Mouse (Mus musculus) C2C12 (cell line): ENCODE measurements around the gene Gstm6. TPM values are rescaled to one million over a fixed set of nuclear protein-coding genes. Genes with fewer than 3 reads are reported as not detected.
"Not testable (repeated sequence)": the region's sequence is repeated elsewhere in the genome, so short reads cannot be mapped to it uniquely, and the experiment has no call there.

Experiments used
- H3K27me3 ChIP-seq: one replicate; pipeline ENCODE4 v1.6.1; 2011; ENCODE audit not compliant: control insufficient read depth, insufficient read depth, insufficient read length
- H3K36me3 ChIP-seq: one replicate; pipeline ENCODE4 v1.6.1; 2011; ENCODE audit not compliant: control insufficient read depth, insufficient read depth
- H3K4me3 ChIP-seq: one replicate; pipeline ENCODE4 v1.5.1; 2011; ENCODE audit warnings: mild to moderate bottlenecking, control low read depth; ENCODE audit not compliant: poor library complexity, insufficient read depth, severe bottlenecking
- H3K79me2 ChIP-seq: one replicate; pipeline ENCODE4 v1.6.1; 2011; ENCODE audit not compliant: control insufficient read depth, insufficient read depth
- H3K79me3 ChIP-seq: one replicate; pipeline ENCODE4 v1.6.1; 2011; ENCODE audit warnings: low read depth, control low read depth
- H3ac ChIP-seq: one replicate; pipeline ENCODE3; 2011; ENCODE audit warnings: low read depth; ENCODE audit not compliant: control insufficient read depth, insufficient read length
- CEBPB ChIP-seq: IDR thresholded peaks from one replicate; pipeline ENCODE4 v1.6.1; 2011; ENCODE audit warnings: low read depth, mild to moderate bottlenecking, control low read depth, moderate library complexity
- CTCF ChIP-seq: IDR thresholded peaks from one replicate; pipeline ENCODE4 v1.5.1; 2011; ENCODE audit not compliant: control insufficient read depth, insufficient read depth, insufficient read length
- FOSL1 ChIP-seq: IDR thresholded peaks from one replicate; pipeline ENCODE4 v1.8.0; 2011; ENCODE audit warnings: mild to moderate bottlenecking, low read length; ENCODE audit not compliant: poor library complexity, insufficient read depth, severe bottlenecking
- MAX ChIP-seq: IDR thresholded peaks from one replicate; pipeline ENCODE4 v1.6.1; 2011; ENCODE audit warnings: mild to moderate bottlenecking, control low read depth
- MYOD1 ChIP-seq: IDR thresholded peaks from one replicate; pipeline ENCODE4 v1.6.1; 2011; ENCODE audit warnings: low read depth; ENCODE audit not compliant: control insufficient read depth, insufficient read length
- MYOG ChIP-seq: IDR thresholded peaks from one replicate; pipeline ENCODE4 v1.6.1; 2011; ENCODE audit not compliant: control insufficient read depth, insufficient read length; ENCODE audit errors: extremely low read depth
- USF1 ChIP-seq: IDR thresholded peaks from one replicate; pipeline ENCODE4 v1.6.1; 2011; ENCODE audit warnings: low read depth, mild to moderate bottlenecking, control low read depth, moderate library complexity
- polyA plus RNA-seq: library from polyadenylated mRNA; unstranded; fragments of >200 nt; fragmentation: generic; extraction: Trizol; gene quantifications from one replicate; pipeline ENCODE4 v1.2.1, GENCODE M21; 2012; ENCODE audit warnings: missing spikeins

Gstm6 gene
- polyA plus RNA-seq, 1 experiment, result not detected

DNA sequence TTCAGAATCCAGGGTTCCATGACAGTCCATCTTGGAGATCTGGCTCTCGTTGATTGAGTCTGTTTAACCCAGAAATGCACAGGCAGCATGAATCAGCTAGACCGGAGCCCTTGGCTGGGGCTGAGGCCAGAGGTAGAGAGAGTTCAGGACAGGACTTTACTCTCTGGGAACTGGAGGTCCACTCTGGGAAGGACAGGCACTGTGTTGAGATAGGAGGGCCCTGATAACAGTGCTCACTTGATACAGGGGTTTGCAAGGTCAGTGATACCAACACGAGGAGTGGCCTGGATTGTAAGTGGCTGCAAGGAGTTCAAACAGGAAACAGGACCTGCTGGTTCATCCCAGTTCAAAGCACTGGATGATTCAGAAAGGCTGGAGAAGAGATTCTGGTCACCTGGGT, 34.1 kb upstream of the Gstm6 start:
- Histone ChIP-seq H3K36me3 (no peaks in the 10 kb centered on the region), H3K4me3 (no peak overlapping the region), H3ac (no peak overlapping the region), H3K27me3 (peaks cover 68% of the 10 kb centered on the region), H3K79me2 (no peaks in the 10 kb centered on the region), H3K79me3 (no peaks in the 10 kb centered on the region)
- TF ChIP-seq MYOG, result no peak
- TF ChIP-seq MYOD1, result no peak
- TF ChIP-seq MAX, result no peak
- TF ChIP-seq CEBPB, result no peak
- no peak for TF ChIP-seq FOSL1
- TF ChIP-seq CTCF, result no peak
- TF ChIP-seq USF1, result no peak

DNA sequence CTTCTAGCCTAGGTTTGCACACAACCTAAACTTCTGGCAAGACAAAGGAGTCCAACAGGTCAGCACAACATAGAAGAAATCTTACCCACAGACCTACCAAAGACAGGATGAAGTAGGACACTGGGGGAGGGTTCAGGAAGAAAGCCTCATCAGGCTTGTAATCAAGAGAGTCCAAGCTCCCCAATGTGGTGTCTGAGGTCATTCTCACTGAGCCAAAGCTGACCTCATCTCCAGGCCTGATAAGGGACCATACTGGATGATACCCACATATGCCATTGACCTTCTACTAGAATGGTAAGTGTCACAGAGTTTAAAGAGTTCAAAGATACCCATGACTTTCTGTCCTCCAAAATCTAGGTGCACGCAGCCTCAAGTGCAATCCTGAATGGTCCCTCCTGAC, 30.7 kb upstream of the Gstm6 start:
- no peak overlapping the region for H3K4me3 ChIP-seq
- TF ChIP-seq CEBPB (no peak), FOSL1 (no peak), USF1 (no peak), MAX (no peak), MYOG (no peak), MYOD1 (no peak), CTCF (no peak)
- H3K27me3 ChIP-seq, result peaks cover 70% of the 10 kb centered on the region

DNA sequence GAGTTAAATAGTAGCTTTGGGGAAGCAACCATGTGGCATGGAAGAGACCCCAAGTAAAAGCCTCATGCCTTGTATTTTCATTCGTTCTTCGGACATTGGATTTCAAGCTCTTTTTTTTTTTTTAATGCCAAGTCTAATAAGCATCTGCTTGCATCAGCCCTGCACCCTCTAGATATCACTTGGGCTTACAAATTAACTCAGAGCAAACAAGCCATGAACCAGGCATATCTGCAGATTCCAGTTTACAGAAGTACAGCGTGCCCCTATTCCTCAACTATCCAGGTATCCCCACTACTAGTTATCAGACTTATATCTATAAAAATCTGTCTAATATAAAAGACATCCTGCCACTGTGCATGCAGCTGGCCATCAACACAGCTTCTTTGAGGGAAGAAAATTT, 28.5 kb upstream of the Gstm6 start:
- TF ChIP-seq USF1 (no peak), CEBPB (no peak)
- no peaks in the 10 kb centered on the region for H3K79me3 ChIP-seq
- peaks cover 70% of the 10 kb centered on the region for H3K27me3 ChIP-seq
- no peak overlapping the region for H3K4me3 ChIP-seq
- H3ac ChIP-seq, result no peak overlapping the region
- no peaks in the 10 kb centered on the region for H3K79me2 ChIP-seq
- H3K36me3 ChIP-seq, result no peaks in the 10 kb centered on the region

More for the DNA sequence above, 30.7 kb upstream of the Gstm6 start:
- no peaks in the 10 kb centered on the region for H3K36me3 ChIP-seq
- H3ac ChIP-seq, result no peak overlapping the region
- H3K79me3 ChIP-seq, result no peaks in the 10 kb centered on the region
- H3K79me2 ChIP-seq, result no peaks in the 10 kb centered on the region

DNA sequence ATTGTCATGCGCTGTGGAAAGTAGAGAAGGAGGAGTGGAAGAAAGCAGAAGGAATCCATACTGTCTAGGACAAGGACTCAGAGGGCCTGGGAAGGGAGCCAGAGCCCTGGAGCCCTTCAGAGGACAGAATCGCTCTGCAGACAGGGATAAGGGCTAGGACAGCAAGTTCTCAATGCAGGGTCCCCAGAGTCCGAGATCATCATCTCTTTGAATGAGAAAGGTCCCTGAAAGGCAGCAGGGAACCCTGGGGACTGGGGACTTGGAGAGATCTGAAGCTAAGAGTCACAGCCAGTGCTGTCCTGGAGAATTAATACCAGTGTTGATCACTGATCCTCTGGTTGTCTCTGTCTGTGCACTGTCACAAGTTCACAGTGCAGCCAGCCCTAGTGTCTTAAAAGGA, 27.6 kb upstream of the Gstm6 start:
- H3K36me3 ChIP-seq, H3ac ChIP-seq, H3K79me3 ChIP-seq, H3K4me3 ChIP-seq, H3K79me2 ChIP-seq: not testable (repeated sequence)
- peaks cover 60% of the 10 kb centered on the region for H3K27me3 ChIP-seq

DNA sequence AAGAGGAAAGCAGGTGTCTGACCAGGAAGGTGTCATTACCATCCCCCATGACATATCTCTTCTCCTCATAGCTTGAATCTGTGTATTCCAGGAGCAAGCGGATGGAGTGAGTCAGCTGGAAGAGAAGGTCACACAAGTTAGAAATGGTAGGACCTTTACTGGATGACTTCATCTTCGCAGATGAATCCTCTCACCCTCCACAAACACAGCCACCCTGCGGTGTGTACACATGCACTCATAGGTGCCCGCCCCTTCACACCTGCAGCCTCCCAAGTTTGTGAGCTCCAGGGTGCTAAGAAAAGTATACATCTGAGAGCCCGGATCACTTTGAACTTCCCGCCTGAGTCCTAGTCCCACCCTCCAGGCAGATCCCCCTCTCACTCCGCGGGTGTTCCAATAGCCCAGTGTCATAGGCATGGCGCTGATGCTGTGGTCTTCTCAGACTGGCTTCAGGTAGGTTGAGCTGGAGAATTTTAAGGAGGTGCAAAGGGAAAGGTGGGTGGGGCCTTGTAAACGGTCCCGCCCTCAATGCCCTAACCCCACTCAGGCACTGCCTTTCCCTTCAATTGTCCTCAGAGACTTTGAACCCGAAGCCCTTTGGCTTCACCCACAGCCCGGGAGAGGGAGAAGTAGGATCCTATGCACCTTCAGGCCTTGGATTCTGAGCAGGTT, 25.3 kb upstream of the Gstm6 start, which contains the start of gene Gstm3:
Gene Gstm3, minus strand, starts transcription at position 560 of the 672 bp plus-strand sequence.
- Histone ChIP-seq H3K36me3 (no peaks in the 10 kb centered on the region), H3K27me3 (peaks cover 41% of the 10 kb centered on the region), H3K79me2 (no peaks in the 10 kb centered on the region), H3K4me3 (no peak within 1 kb of the TSS), H3ac (no peak within 1 kb of the TSS), H3K79me3 (no peaks in the 10 kb centered on the region)
- no peak for TF ChIP-seq MAX
- no peak for TF ChIP-seq FOSL1
- no peak for TF ChIP-seq CTCF
- no peak for TF ChIP-seq USF1
- TF ChIP-seq MYOD1, result no peak
- no peak for TF ChIP-seq CEBPB
- TF ChIP-seq MYOG, result no peak

DNA sequence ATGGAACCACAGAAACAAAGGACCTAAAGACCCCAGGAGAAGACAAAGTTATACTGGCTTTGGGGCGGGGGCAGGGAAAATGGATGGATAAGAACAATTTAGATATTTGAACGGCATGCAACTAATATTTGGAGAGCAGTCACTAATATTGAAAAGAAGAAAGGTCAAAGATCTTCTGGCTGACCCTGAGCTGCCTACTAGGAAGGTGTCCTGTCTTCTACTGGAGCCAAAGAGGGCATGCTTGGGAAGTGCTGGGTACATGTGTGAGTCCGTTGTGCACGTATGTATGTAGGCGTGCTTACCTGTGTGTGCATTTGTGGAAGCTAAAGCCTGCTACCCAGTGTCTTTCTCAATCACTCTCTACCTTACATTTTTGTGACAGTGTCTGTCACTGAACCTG, 23.1 kb upstream of the Gstm6 start:
- TF ChIP-seq USF1 (no peak), MYOG (no peak), MYOD1 (no peak), CTCF (no peak)
- no peak overlapping the region for H3ac ChIP-seq
- no peaks in the 10 kb centered on the region for H3K36me3 ChIP-seq
- peaks cover 21% of the 10 kb centered on the region for H3K27me3 ChIP-seq
- H3K4me3 ChIP-seq, result no peak overlapping the region
- no peaks in the 10 kb centered on the region for H3K79me3 ChIP-seq
- no peaks in the 10 kb centered on the region for H3K79me2 ChIP-seq
